Mouse (Mus musculus) cortical plate, adult 2 months (tissue): ENCODE measurements at regions not wholly inside any gene's neighbourhood (a gene's known extent, or its start where the extent isn't known, plus 50 kb on each side); places are given as distances from the start of the nearest gene placed in this dataset.

Source experiments
- H3K27ac ChIP-seq: fragments of 200-500 bp; 2 replicates; pipeline ENCODE4 v1.5.1; 2012; ENCODE audit warnings: low read length, control low read depth, inconsistent platforms; ENCODE audit not compliant: insufficient read depth
- H3K4me1 ChIP-seq: fragments of 200-500 bp; 2 replicates; pipeline ENCODE4 v1.6.1; 2011; ENCODE audit warnings: low read length; ENCODE audit not compliant: control insufficient read depth, insufficient read depth
- H3K4me3 ChIP-seq: fragments of 200-500 bp; 2 replicates; pipeline ENCODE4 v1.5.1; 2011; ENCODE audit warnings: mild to moderate bottlenecking, low read length, control low read depth; ENCODE audit not compliant: insufficient read depth
- CTCF ChIP-seq: fragments of 200-500 bp; IDR thresholded peaks from 2 replicates; pipeline ENCODE4 v1.5.1; 2011; ENCODE audit warnings: mild to moderate bottlenecking, control low read depth, low read length; ENCODE audit not compliant: insufficient read depth; ENCODE audit errors: extremely low read depth
- POLR2A ChIP-seq: fragments of 200-500 bp; IDR thresholded peaks from 2 replicates; pipeline ENCODE4 v1.6.1; 2011; ENCODE audit warnings: mild to moderate bottlenecking, low read length, control low read depth; ENCODE audit not compliant: insufficient read depth; ENCODE audit errors: extremely low read depth

DNA sequence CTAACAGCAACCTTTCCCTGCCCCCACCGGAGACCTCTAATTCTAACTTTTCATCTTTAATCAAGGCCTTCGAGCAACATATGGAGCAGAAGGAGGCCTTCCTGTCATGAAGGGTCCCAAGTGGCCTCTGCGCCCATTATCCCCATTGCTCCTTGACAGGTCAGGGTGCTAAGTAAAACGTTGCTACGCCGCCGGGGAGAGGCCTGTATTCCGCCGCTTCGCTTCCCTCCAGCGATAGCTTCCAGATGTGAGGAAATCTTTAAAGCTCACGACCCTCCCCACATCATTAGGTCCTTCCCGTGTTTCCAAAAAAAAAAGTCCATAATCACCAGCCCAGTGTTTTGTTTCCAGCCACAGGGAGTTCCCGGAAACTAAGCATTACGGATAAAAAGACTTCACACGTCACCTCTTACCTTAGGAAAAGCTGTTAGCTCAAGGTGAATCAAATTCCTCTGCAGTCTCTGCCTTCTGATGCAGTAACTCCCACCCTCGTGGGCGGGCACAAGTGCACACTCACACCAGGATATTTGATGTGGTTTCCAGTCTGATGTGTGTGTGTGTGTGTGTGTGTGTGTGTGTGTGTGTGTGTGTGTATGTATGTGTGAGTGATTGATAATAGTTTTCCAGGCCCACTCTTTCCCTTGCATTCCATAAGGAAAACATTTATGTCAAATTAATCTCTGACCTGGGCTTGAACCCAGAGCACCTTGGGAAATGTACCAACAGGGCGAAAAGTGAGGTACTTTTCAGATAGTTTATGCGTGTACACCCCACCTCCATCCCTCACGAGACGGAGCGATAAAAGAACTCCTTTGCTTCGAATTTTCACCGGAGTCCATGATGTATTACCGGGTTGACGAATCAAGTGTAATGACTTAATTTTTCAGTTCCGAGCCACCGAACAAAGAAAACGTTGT lies 107.5 kb downstream of the Gm45692 start:
- Histone ChIP-seq H3K4me1 (no peaks in the 10 kb centered on the region), H3K4me3 (no peak overlapping the region), H3K27ac (no peak overlapping the region)
- TF ChIP-seq POLR2A (no peak), CTCF (no peak)

DNA sequence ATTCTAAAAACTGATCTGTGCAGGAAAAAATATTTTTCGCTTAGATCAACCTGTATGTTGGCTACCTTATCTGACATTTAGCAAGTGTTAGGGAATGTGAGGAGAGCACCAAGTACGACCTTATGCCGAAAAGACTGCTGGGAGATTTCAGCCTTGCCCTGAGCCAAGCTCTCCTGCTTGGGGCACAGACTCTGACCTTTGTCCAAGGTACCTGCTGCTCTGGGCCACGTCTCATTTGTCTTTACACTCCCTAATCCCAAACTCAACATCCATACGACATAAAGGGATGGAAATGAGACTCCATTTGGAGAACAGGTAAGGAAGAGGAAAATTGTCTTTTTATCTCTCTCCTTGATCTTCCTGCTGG lies 108.2 kb downstream of the Gm45692 start:
- no peaks in the 10 kb centered on the region for H3K4me1 ChIP-seq

DNA sequence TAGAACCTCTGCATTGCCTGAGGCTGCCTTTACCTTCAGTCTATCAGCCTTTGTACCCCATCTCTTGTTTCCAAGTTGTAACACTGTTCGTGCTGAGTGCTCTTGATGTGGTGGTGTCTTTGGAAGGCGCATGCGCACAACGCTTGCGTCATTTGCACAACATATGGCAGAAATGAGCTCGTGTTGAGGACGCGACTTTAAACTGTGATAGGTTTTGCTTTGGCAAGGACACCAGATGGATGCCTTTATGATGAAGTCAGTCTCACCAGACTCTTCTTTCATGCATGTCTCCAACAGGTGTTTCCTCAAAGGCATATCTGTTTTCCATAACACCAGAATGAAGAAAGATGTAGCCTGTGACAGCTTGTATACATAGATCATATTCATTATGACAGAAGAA lies 110.2 kb downstream of the Gm45692 start:
- H3K27ac ChIP-seq: no peak overlapping the region
- H3K4me3 ChIP-seq: no peak overlapping the region
- no peaks in the 10 kb centered on the region for H3K4me1 ChIP-seq
- TF ChIP-seq POLR2A (no peak), CTCF (no peak)

More for the DNA sequence above, 108.2 kb downstream of the Gm45692 start:
- TF ChIP-seq CTCF (no peak), POLR2A (no peak)
- no peak overlapping the region for H3K27ac ChIP-seq
- no peak overlapping the region for H3K4me3 ChIP-seq

DNA sequence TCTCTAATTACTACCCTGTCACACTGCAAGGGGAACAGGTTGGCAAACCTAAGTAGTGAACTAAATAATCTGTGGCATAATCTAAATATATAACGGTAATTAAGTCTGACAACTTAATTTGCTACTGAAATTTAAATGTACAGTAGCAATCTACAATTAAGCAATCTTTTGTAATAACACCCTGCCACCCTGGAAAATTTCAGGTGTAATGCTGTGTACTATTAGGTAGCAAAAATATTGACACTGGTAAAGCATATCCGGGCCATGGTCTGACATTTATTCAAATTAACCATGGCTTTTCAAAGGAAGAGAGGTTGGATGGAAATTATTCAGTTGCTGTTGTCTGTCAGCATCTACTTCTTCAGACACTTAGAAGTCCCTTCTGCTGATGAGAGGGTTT lies 119.7 kb downstream of the Gm45692 start:
- TF ChIP-seq CTCF (no peak), POLR2A (no peak)
- H3K4me1 ChIP-seq: no peaks in the 10 kb centered on the region
- H3K4me3 ChIP-seq: no peak overlapping the region
- H3K27ac ChIP-seq: no peak overlapping the region

DNA sequence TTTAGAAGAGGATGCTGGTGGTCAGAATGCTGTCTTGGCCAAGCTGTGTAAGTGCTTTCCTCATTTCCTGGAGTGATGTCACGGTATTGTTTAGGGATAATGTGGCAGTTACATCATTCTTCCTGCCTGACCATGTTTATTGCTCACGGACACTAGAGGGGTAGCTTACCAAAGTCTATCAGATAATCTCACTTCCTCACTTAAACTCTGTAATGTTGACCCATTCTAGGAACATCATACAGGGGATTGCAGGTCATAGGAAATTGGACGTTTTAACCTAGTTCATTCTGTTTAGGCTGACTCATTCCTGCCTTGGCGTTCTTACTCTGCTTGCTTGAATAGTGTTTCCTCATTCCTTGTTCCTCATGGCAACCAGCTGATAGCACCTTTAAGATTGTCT lies 120.3 kb downstream of the Gm45692 start:
- Histone ChIP-seq H3K4me3 (no peak overlapping the region), H3K27ac (no peak overlapping the region), H3K4me1 (no peaks in the 10 kb centered on the region)
- TF ChIP-seq POLR2A: no peak
- no peak for TF ChIP-seq CTCF

DNA sequence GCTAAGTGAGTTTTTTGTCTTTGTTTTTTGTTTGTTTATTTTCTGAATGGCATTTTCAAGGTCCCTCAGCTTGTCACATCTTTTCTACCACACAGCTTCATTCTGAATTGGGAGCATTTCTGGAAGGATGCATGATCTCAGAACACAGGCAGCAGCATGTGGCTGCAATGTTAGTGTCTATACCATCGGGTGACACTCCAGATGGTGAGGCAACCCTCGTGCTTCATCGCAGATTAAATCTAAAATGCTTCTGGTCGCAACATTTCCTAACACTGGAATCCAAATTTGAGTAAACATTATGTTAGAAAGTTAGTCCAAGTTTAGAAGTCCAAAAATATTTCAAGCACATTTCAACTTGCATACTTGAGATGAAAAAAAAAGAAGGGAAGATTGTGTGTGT lies 124.4 kb downstream of the Gm45692 start:
- TF ChIP-seq CTCF (no peak), POLR2A (no peak)
- Histone ChIP-seq H3K4me1 (no peaks in the 10 kb centered on the region), H3K27ac (no peak overlapping the region), H3K4me3 (no peak overlapping the region)

DNA sequence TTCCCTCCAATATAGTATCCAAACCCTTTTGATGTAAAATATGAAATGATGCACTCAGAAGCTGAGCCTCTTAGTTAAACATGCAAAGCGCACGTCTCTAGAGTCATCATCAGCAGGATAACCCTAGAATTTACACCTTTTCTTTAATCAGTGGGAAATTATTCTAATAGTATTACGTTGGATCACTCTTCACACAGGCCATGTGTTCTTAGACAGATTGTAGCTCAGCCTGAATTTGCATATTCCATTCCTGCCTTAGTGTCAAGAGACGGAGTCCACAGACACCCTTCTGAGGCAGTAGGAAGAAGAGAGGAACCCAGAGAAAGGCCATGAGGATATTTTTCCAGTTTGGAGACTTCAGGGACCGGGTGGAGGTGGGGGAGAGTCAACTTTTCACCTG lies 125.0 kb downstream of the Gm45692 start:
- TF ChIP-seq CTCF (no peak), POLR2A (no peak)
- Histone ChIP-seq H3K4me1 (no peaks in the 10 kb centered on the region), H3K4me3 (no peak overlapping the region), H3K27ac (no peak overlapping the region)

DNA sequence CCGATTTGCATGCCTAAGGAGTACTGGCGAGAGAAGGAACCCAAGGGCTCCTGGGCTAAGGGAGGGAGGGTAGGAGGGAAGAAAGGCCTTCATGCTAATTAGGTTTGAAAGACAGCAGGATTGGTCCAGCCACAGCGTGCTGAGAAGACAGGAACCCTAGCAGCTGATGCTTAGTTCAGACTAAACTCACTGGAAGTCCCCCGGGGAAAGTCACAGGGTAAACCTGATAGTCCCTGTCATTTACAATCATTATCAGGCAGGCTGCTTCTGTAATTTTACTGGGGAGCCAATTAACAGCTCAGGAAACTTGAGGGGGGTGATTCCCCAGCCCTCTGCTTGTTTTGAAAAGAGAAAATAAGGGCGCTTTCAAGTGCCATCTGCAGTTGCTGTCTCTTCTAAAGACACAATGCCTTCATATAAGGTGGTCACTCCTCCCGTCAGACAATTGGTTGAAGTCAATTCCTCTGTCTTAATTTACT lies 135.9 kb downstream of the Gm45692 start:
- Histone ChIP-seq H3K4me1 (no peaks in the 10 kb centered on the region), H3K4me3 (no peak overlapping the region), H3K27ac (no peak overlapping the region)
- no peak for TF ChIP-seq CTCF
- TF ChIP-seq POLR2A: no peak

DNA sequence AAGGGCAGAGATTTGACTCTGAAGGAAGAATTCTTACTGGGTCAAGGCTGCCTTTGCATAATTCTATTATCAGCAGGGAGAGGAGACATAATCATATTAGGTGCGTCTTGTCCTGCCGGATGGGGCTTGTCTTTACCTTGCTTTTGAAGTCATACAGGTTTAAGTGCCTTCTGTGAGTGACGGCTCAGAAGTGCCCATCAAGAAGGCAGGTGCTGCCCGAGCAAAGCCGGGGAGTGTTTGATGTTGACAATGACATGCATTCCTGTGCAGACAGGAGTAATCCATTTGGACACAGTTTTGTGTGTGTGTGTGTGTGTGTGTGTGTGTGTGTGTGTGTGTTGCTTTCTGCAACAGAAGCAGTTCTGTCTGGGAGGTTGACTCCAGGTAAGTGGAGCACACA lies 141.0 kb downstream of the Gm45692 start:
- Histone ChIP-seq H3K27ac (no peak overlapping the region), H3K4me1 (no peaks in the 10 kb centered on the region), H3K4me3 (no peak overlapping the region)
- TF ChIP-seq POLR2A: no peak
- TF ChIP-seq CTCF: no peak

DNA sequence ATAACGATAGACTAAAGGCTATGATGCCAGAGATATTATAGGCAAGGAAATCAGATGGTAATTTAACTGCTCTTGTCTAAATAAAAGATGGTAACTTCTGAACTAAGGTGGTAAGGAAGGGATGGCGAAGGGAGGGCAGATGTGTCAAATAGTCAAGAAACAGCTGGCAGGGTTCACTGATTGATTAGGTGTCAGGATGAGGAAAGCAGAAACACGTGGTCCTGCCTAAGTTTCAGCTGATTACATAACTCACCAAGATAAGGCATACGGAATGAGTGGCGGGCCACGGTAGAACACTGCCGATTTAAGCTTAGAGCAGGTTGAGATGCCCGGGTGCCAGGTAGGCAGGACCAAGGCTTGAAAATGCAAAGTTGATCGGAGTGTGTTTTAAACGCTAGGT lies 143.2 kb downstream of the Gm45692 start:
- no peaks in the 10 kb centered on the region for H3K4me1 ChIP-seq
- no peak for TF ChIP-seq CTCF
- no peak for TF ChIP-seq POLR2A
- H3K27ac ChIP-seq: no peak overlapping the region
- H3K4me3 ChIP-seq: no peak overlapping the region
